Mouse (Mus musculus) stomach, embryonic 16.5 days (tissue): Measurements from ENCODE around the gene Hfe. TPM values are rescaled to one million over a fixed set of nuclear protein-coding genes. Genes with fewer than 3 reads are reported as not detected.
"Not testable (repeated sequence)": the region's sequence is repeated elsewhere in the genome, so short reads cannot be mapped to it uniquely, and the experiment has no call there.

ENCODE experiments used
- ATAC-seq: fragments of 200-750 bp; cut with Nextera tagmentation; 2 replicates; pipeline ENCODE4 v1.8.0; 2017; ENCODE audit warnings: moderate number of reproducible peaks, moderate TSS enrichment; ENCODE audit not compliant: insufficient read depth, low FRiP score
- H3K27ac ChIP-seq: fragments of 300-500 bp; sonication (generic); 2 replicates; pipeline ENCODE4 v1.5.1; 2014; ENCODE audit warnings: low read length
- H3K27me3 ChIP-seq: fragments of 300-500 bp; sonication (generic); 2 replicates; pipeline ENCODE4 v1.6.1; 2014; ENCODE audit warnings: low read length, control low read depth, mixed read lengths; ENCODE audit not compliant: control insufficient read depth, insufficient read depth
- H3K36me3 ChIP-seq: fragments of 300-500 bp; sonication (generic); 2 replicates; pipeline ENCODE4 v1.6.1; 2014; ENCODE audit warnings: low read length; ENCODE audit not compliant: control insufficient read depth, insufficient read depth
- H3K4me1 ChIP-seq: fragments of 300-500 bp; sonication (generic); 2 replicates; pipeline ENCODE4 v1.6.1; 2014; ENCODE audit warnings: low read length, control low read depth, mixed read lengths; ENCODE audit not compliant: control insufficient read depth, insufficient read depth
- H3K4me2 ChIP-seq: fragments of 300-500 bp; sonication (generic); 2 replicates; pipeline ENCODE4 v1.6.1; 2014; ENCODE audit warnings: low read depth, low read length, mixed read lengths
- H3K4me3 ChIP-seq: fragments of 300-500 bp; sonication (generic); replicated peaks from 2 replicates; pipeline ENCODE4 v1.5.1; 2014; ENCODE audit warnings: mild to moderate bottlenecking, low read length
- H3K9ac ChIP-seq: fragments of 300-500 bp; sonication (generic); 2 replicates; pipeline ENCODE4 v1.6.1; 2014; ENCODE audit warnings: low read length
- H3K9me3 ChIP-seq: fragments of 300-500 bp; sonication (generic); replicated peaks from 2 replicates; pipeline ENCODE4 v1.6.1; 2016; ENCODE audit warnings: low read length, control low read depth; ENCODE audit not compliant: control insufficient read depth
- WGBS: fragments of 180-500 bp; shearing (Covaris S2); extraction: QIAGEN DNeasy Blood & Tissue Kit; methylation state at CpG from one replicate; pipeline ENCODE4 v1.1.7; 2014; 5-methylcytosine and 5-hydroxymethylcytosine counted together
- polyA plus RNA-seq: library from polyadenylated mRNA; unstranded; fragments of >200 nt; fragmentation: Nextera tagmentation; extraction: Ambion mirVana; gene quantifications from 2 replicates; pipeline ENCODE4 v1.2.1, GENCODE M21; 2015

Gene Hfe
- polyA plus RNA-seq, 1 experiment from 2014 or later, result 9.6 TPM

DNA sequence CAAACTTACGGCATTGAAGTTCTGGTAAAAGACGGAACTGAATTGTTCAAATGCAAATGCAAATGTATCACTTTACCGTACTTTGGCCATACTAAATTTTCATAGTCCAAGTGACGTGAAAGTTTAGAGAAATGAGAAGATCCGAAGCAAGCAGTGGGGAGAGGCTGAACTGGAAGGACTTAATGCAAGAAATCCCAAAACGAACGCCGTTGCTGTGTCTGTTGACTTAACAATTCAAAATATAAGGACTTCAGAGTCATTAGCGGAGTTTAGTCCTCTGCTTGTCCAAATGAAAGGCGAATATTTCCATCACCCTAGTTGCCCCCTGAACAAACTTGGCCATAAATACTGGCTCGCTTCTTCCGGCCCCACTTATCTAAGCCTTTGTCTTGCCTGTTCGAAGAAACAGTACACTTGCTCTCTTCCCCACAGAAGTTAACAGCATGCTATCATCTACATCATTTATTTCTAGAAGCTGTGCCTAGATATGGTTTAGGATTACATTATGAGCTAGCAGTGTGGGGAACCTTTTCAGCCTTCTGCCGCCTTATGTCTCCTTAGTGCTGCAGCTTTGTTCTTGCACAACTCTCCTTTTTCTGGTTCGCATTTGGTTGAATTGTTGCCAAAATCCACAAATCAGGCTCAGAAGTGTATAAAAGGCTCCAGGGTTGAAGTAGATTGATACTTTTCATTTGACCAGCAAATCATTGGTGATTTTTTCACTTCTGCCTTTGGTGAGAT, 25.4 kb downstream of the Hfe start:
- H3K27ac ChIP-seq, result peak overlapping the region; percentile 99
- peak overlapping the region; percentile 57 for H3K4me3 ChIP-seq
- peak overlapping the region; percentile 75 for H3K9ac ChIP-seq
- no peaks in the 10 kb centered on the region for H3K36me3 ChIP-seq
- no peaks in the 10 kb centered on the region for H3K27me3 ChIP-seq
- H3K9me3 ChIP-seq, result no peaks in the 10 kb centered on the region
- peaks cover 8% of the 10 kb centered on the region for H3K4me1 ChIP-seq
- no peak for ATAC-seq
- WGBS, result 2% methylated on average over 15 of the region's 15 CpGs
- peak overlapping the region; percentile 65 for H3K4me2 ChIP-seq

GRCm38 (mm10) chr13:23684295-23684945, 26.2 kb downstream of the Hfe start:
- Histone ChIP-seq H3K4me2 (peak overlapping the region; percentile 65), H3K4me3 (peak overlapping the region; percentile 57), H3K27ac (peak overlapping the region; percentile 99), H3K9ac (peak overlapping the region; percentile 75)
- not testable (repeated sequence) for H3K27me3 ChIP-seq, H3K9me3 ChIP-seq, H3K4me1 ChIP-seq, H3K36me3 ChIP-seq
- ATAC-seq, result peak; percentile 7; the same call in 1 of the 2 replicates
- WGBS, result under 1% methylated on average over 14 of the region's 37 CpGs

DNA sequence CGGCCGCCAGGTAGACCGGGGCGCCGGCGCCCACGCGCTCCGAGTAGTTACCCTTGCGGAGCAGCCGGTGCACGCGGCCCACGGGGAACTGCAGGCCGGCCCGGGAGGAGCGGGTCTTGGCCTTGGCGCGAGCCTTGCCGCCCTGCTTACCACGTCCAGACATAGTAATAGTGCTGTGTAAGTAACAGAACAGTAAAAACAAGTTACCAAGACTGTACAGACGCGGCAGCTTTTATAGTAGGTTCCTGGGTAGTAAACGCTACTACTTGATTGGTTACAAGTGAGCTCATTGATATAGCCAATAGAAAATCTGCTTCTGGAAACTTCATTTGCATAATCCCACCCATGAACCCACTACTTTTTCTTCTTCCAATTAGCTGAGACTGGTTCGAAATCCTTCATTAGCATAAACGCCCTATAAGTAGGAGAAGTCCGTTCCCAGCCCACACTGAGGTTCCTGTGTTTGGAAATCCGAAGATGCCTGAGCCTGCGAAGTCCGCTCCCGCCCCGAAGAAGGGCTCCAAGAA, 26.8 kb downstream of the Hfe start, which contains the start of the genes Hist1h2ac and Hist1h2bc:
Gene Hist1h2ac, minus strand, starts transcription at position 194 of the 527 bp plus-strand sequence.
Gene Hist1h2bc, plus strand, starts transcription at position 445 of the 527 bp plus-strand sequence.
- Histone ChIP-seq H3K27ac (peak within 1 kb of the TSS; percentile 99), H3K4me3 (peak within 1 kb of the TSS; percentile 57), H3K27me3 (no peaks in the 10 kb centered on the region), H3K9ac (peak within 1 kb of the TSS; percentile 75), H3K4me2 (peak within 1 kb of the TSS; percentile 65), H3K36me3 (no peaks in the 10 kb centered on the region), H3K4me1 (peaks cover 8% of the 10 kb centered on the region), H3K9me3 (no peaks in the 10 kb centered on the region)
- WGBS, result 0% methylated on average over 30 of the region's 32 CpGs
- ATAC-seq, result peak; percentile 98

GRCm38 (mm10) chr13:23682947-23683754, 27.5 kb downstream of the Hfe start:
- peak overlapping the region; percentile 94 for H3K27ac ChIP-seq
- not testable (repeated sequence) for H3K4me1 ChIP-seq, H3K27me3 ChIP-seq, H3K36me3 ChIP-seq, H3K9me3 ChIP-seq
- peak overlapping the region; percentile 67 for H3K9ac ChIP-seq
- peak overlapping the region; percentile 62 for H3K4me2 ChIP-seq
- peak; percentile 12; the same call in 1 of the 2 replicates for ATAC-seq
- H3K4me3 ChIP-seq, result peak overlapping the region; percentile 45
- 15% methylated on average over 10 of the region's 30 CpGs for WGBS

DNA sequence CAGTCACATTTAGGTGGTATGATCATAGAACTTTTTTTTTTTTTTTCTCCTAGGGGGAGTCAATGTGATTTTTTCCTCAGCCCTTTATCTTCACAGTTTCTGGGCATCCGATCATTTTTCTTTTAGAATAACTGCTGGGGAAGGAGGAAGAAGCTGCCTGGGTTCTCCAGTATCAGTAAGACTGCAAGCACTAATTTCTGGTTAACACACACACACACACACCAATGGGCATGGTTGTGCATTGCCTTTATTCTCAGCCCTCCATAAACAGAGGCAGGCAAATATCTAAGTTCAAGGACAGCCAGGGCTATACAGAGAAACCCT, 28.1 kb downstream of the Hfe start:
- H3K36me3 ChIP-seq, result no peaks in the 10 kb centered on the region
- H3K27ac ChIP-seq, result peak overlapping the region; percentile 94
- peak overlapping the region; percentile 45 for H3K4me3 ChIP-seq
- 27% methylated on average over 1 of the region's 1 CpGs for WGBS
- no peaks in the 10 kb centered on the region for H3K27me3 ChIP-seq
- ATAC-seq, result no peak
- H3K4me1 ChIP-seq, result peaks cover 8% of the 10 kb centered on the region
- no peaks in the 10 kb centered on the region for H3K9me3 ChIP-seq
- H3K4me2 ChIP-seq, result peak overlapping the region; percentile 62
- peak overlapping the region; percentile 67 for H3K9ac ChIP-seq

DNA sequence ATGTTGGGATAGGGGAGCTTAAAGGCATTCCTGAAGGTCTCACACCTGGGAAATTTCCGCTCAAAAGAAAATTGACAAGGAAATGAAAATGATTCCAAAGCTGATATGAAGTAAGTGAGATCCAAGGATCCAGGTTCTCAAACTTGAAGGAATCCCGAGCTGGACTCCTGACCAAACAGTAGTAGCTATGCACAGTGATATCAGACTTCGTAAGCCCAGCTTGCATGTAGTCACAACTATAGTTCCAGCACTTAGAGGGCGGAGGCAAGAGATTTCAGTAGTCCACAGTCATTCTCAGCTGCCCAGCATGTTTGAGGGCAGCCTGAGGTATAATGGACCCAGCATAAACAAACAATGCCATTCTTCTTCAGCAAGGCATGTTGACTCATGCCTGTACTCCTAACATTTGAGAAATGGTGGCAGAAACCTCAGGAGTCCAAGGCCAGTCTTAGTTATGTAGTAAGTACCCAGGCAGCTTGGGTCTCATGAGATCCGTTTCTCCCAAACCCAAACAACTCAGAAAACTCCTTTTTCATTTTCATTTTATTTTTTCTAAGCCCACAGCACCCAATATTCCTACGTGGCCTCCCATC, 28.6 kb downstream of the Hfe start:
- Histone ChIP-seq H3K27ac (no peak overlapping the region), H3K27me3 (no peaks in the 10 kb centered on the region), H3K9ac (no peak overlapping the region), H3K9me3 (no peaks in the 10 kb centered on the region), H3K4me1 (peaks cover 7% of the 10 kb centered on the region), H3K36me3 (no peaks in the 10 kb centered on the region), H3K4me3 (no peak overlapping the region), H3K4me2 (peak overlapping the region; percentile 62; the same call in 1 of the 2 replicates)
- no peak for ATAC-seq
- WGBS, result 70% methylated on average over 6 of the region's 6 CpGs

DNA sequence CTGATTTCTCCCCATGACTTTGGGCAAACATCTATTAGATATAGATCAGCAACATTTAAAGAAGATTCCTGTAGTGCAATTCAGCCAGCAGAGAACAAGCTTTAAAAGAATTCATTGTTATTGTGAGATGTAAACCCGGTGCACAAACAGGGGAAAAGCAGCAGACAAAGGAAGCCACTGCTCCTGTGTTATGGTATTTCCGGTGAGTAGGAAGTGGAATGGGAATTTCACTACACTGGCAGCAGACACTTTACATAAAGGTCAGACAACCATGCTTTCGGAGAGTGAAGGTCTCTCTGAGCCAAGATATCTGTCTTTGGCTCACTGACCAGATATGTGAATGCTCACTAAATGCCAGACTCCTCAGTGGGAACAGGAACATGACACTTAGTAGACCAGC, 48.1 kb downstream of the Hfe start:
- 70% methylated on average over 3 of the region's 3 CpGs for WGBS
- ATAC-seq, result no peak

DNA sequence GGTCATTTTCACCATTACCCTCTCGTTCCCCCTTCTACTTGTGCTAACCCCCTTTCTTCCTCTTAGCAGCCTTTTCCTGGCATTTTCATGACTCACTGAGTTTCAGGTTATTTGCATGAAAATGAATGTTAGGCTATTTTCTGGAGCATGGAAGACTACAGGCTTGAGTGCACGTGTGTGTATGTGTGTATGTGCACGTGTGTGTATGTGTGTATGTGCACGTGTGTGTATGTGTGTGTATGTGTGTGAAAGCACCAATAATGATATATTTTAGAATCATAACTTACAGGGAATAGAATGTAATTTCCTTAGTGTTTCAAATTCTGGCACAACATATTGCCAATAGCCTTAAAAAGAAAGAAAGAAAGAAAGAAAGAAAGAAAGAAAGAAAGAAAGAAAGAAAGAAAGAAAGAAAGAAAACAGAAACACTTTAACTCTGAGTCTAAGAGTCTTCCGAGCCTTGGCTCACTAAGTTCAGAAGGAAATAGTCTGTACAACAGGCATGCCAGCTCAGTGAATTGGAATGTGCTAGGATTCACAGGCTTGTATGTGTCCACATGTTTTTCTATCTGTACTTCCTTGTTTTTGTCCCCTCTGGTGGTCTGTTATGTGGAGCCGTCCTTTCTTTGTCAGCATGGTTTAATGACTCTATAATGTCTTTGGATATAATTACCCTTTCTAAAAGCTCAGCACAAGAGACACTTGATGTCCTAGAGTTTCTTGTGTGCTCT, 50.9 kb downstream of the Hfe start:
- Histone ChIP-seq H3K9me3 (no peaks in the 10 kb centered on the region), H3K27me3 (no peaks in the 10 kb centered on the region), H3K27ac (no peak overlapping the region), H3K4me1 (no peaks in the 10 kb centered on the region), H3K36me3 (no peaks in the 10 kb centered on the region), H3K4me2 (no peak overlapping the region), H3K4me3 (no peak overlapping the region), H3K9ac (no peak overlapping the region)
- 69% methylated on average over 6 of the region's 6 CpGs for WGBS
- no peak for ATAC-seq

More for the DNA sequence above, 48.1 kb downstream of the Hfe start:
- H3K4me2 ChIP-seq, result no peak overlapping the region
- H3K27me3 ChIP-seq, result no peaks in the 10 kb centered on the region
- no peak overlapping the region for H3K9ac ChIP-seq
- H3K9me3 ChIP-seq, result no peaks in the 10 kb centered on the region
- no peaks in the 10 kb centered on the region for H3K36me3 ChIP-seq
- H3K4me3 ChIP-seq, result no peak overlapping the region
- H3K27ac ChIP-seq, result no peak overlapping the region
- H3K4me1 ChIP-seq, result no peaks in the 10 kb centered on the region
